Mouse (Mus musculus): ENCODE results near the gene Clps. TPM values are rescaled to one million over a fixed set of nuclear protein-coding genes. Genes with fewer than 3 reads are reported as not detected.

Gene Clps
- polyA plus RNA-seq, 1 experiment from 2014 or later: 0.44 TPM

DNA sequence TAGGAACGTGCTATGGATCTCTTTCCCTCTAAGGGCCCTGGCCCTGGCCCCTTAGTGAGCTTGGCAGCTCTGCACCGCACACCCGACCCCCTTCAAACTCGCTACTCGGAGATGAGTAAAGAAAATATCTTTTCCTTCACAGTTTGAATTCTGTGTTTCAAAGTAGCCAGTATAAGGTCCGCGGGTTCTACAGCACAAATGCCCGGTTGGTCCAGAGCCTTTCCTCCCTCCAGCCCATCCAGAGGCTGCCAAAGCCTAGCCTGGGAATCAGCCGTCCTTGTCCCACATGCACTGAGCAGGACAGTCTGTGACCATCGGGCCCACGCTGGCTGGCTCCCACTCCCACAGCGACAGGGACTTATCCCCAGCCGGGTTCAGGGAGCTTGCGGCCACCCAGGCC is 11.5 kb downstream of the Clps start, which contains the start of gene Clpsl2:
TSS of gene Clpsl2 (plus strand) at position 301 of the 400 bp plus-strand sequence.
- H3K9me3 ChIP-seq: no peaks in the 10 kb centered on the region
- H3K27ac ChIP-seq (replicated peaks): no peak within 1 kb of the TSS
- H3K9ac ChIP-seq: no peak within 1 kb of the TSS
- H3K4me3 ChIP-seq: no peak within 1 kb of the TSS
- no peak within 1 kb of the TSS for H3K4me2 ChIP-seq
- H3K36me3 ChIP-seq: no peaks in the 10 kb centered on the region
- ATAC-seq (ENCODE audit: low FRiP score, low read depth): no peak
- WGBS: 78% methylated on average over 14 of the region's 14 CpGs
- H3K27me3 ChIP-seq: no peaks in the 10 kb centered on the region
- 0 out of 2 replicates have a peak, but pooled peaks cover 3% of the 10 kb centered on the region for H3K4me1 ChIP-seq (replicated peaks)

- Histone ChIP-seq H3K27ac (replicated peaks) (no peak overlapping the region), H3K36me3 (no peaks in the 10 kb centered on the region), H3K27me3 (no peaks in the 10 kb centered on the region), H3K4me2 (no peak overlapping the region), H3K4me1 (replicated peaks) (0 out of 2 replicates have a peak, but pooled peaks cover 3% of the 10 kb centered on the region), H3K9me3 (no peaks in the 10 kb centered on the region), H3K9ac (no peak overlapping the region), H3K4me3 (no peak overlapping the region)
- no peak for ATAC-seq (ENCODE audit: low FRiP score, low read depth)
- 79% methylated on average over 11 of the region's 11 CpGs for WGBS
These were observed 12.0 kb downstream of the Clps start for GRCm38 (mm10) chr17:28548550-28548949.

- ATAC-seq (ENCODE audit: low FRiP score, low read depth): no peak
- no peaks in the 10 kb centered on the region for H3K36me3 ChIP-seq
- H3K9me3 ChIP-seq: no peaks in the 10 kb centered on the region
- H3K27me3 ChIP-seq: no peaks in the 10 kb centered on the region
- H3K4me2 ChIP-seq: no peak overlapping the region
- H3K9ac ChIP-seq: no peak overlapping the region
- no peak overlapping the region for H3K27ac ChIP-seq (replicated peaks)
- 92% methylated on average over 1 of the region's 1 CpGs for WGBS
- no peaks in the 10 kb centered on the region for H3K4me1 ChIP-seq (replicated peaks)
- H3K4me3 ChIP-seq: no peak overlapping the region
These were observed 13.6 kb downstream of the Clps start for GRCm38 (mm10) chr17:28546925-28547324.

DNA sequence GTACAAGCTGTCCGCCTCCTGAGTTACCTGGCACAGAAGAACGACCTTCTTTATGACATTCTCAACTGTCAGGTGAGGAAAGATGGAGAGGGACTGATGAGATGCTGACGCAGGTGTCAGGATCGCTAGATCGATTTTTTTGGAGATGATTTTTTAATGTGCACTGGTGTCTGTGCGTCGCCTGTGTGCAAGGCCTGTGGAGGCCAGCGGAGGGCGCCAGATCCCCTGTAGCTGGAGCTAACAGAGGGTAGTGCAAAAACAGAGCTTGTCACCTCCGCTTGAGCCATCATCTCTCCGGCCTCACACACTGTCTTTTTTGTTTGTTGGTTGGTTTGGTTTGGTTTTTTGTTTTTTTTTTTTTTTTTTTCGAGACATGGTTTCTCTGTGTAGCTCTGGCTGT is 22.7 kb downstream of the Clps start:
- no peaks in the 10 kb centered on the region for H3K9me3 ChIP-seq
- ATAC-seq (ENCODE audit: low FRiP score, low read depth): no peak
- no peaks in the 10 kb centered on the region for H3K4me1 ChIP-seq (replicated peaks)
- 55% methylated on average over 12 of the region's 12 CpGs for WGBS
- H3K4me3 ChIP-seq: no peak overlapping the region
- H3K4me2 ChIP-seq: no peak overlapping the region
- no peaks in the 10 kb centered on the region for H3K27me3 ChIP-seq
- no peak overlapping the region for H3K27ac ChIP-seq (replicated peaks)
- H3K9ac ChIP-seq: no peak overlapping the region
- no peaks in the 10 kb centered on the region for H3K36me3 ChIP-seq

GRCm38 (mm10) chr17:28533327-28533726 is 27.2 kb downstream of the Clps start:
- WGBS: 87% methylated on average over 13 of the region's 13 CpGs
- H3K9me3 ChIP-seq: no peaks in the 10 kb centered on the region
- no peaks in the 10 kb centered on the region for H3K36me3 ChIP-seq
- ATAC-seq (ENCODE audit: low FRiP score, low read depth): no peak
- no peak overlapping the region for H3K4me2 ChIP-seq
- no peak overlapping the region for H3K27ac ChIP-seq (replicated peaks)
- H3K4me3 ChIP-seq: no peak overlapping the region
- 0 out of 2 replicates have a peak, but pooled peaks cover 2% of the 10 kb centered on the region for H3K4me1 ChIP-seq (replicated peaks)
- no peaks in the 10 kb centered on the region for H3K27me3 ChIP-seq
- H3K9ac ChIP-seq: no peak overlapping the region

- Histone ChIP-seq H3K36me3 (no peaks in the 10 kb centered on the region), H3K4me2 (no peak overlapping the region), H3K9ac (no peak overlapping the region), H3K27ac (replicated peaks) (no peak overlapping the region), H3K27me3 (no peaks in the 10 kb centered on the region), H3K9me3 (no peaks in the 10 kb centered on the region), H3K4me3 (no peak overlapping the region), H3K4me1 (replicated peaks) (peaks cover 7% of the 10 kb centered on the region)
- WGBS: 91% methylated on average over 7 of the region's 7 CpGs
- ATAC-seq (ENCODE audit: low FRiP score, low read depth): no peak
These were observed 28.0 kb downstream of the Clps start for GRCm38 (mm10) chr17:28532557-28532956.

DNA sequence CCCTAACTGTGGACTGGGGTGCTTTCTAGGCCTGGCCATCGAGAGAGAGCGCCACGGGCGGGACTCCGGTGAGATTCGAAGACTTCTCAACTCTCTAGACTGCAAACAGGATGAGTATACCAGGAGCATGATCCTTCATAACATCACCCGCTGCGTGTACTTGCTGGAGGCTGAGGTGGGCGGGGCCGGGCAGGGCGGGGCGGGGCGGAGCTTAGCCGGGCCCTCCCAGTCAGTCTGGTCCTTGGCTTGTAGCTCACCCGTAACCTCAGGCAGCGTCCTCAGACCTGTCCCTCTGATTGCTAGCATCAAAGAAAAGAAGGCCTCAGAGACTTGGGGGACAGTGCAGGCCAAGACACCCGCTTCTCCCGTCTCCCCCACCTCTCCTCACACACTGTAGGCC is 28.6 kb downstream of the Clps start:
- WGBS: 13% methylated on average over 18 of the region's 18 CpGs
- H3K27ac ChIP-seq (replicated peaks): no peak overlapping the region
- H3K4me1 ChIP-seq (replicated peaks): peaks cover 10% of the 10 kb centered on the region
- no peak overlapping the region for H3K4me2 ChIP-seq
- H3K4me3 ChIP-seq: no peak overlapping the region
- no peaks in the 10 kb centered on the region for H3K9me3 ChIP-seq
- ATAC-seq (ENCODE audit: low FRiP score, low read depth): no peak; the same call in 1 of the 2 replicates
- no peaks in the 10 kb centered on the region for H3K36me3 ChIP-seq
- no peaks in the 10 kb centered on the region for H3K27me3 ChIP-seq
- H3K9ac ChIP-seq: no peak overlapping the region

DNA sequence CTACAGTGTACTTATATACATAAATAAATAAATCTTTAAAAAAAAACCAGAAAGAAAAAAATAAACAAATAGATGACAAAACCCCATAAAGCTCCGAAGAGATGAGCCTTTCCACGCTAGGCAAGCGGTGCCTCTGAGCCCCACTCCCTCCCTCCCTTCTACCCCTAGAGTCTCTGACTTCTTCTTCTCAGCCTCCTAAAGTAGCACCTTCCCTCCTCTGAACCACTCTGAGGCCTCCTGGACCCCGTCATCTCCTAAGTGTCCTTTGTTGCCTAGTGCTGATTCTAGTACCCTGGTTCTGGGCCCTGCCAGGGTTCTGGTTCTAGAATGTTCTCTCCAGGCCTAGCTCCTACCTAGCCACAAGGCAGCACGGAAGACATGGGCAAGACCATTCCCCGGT is 30.1 kb downstream of the Clps start, which contains the start of gene Armc12:
TSS of gene Armc12 (plus strand) at position 301 of the 400 bp plus-strand sequence.
- H3K4me3 ChIP-seq: no peak within 1 kb of the TSS
- ATAC-seq (ENCODE audit: low FRiP score, low read depth): no peak
- WGBS: 90% methylated on average over 6 of the region's 6 CpGs
- H3K4me2 ChIP-seq: no peak within 1 kb of the TSS
- H3K9ac ChIP-seq: no peak within 1 kb of the TSS
- no peaks in the 10 kb centered on the region for H3K27me3 ChIP-seq
- no peaks in the 10 kb centered on the region for H3K9me3 ChIP-seq
- H3K36me3 ChIP-seq: no peaks in the 10 kb centered on the region
- H3K27ac ChIP-seq (replicated peaks): no peak within 1 kb of the TSS
- peaks cover 10% of the 10 kb centered on the region for H3K4me1 ChIP-seq (replicated peaks)

DNA sequence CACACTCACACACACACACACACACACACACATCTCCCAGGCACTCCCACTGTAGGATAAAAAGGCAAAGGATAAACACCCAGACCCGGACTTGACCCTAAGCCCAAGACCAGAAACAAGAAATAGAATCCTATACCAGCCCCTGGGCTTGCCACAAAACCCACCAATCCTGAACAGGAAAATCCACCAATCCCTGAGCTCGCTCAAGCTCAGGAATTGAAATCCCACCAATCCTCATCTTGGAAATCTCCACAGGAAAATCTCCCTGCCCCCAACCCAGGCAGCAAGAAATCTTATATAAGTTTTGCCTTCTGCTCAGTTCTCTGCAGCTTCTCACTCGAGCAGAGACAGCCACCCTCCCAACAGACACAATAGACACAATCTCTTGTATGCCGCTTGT is 31.4 kb downstream of the Clps start:
- 65% methylated on average over 4 of the region's 4 CpGs for WGBS
- Histone ChIP-seq H3K4me1 (replicated peaks) (peaks cover 10% of the 10 kb centered on the region), H3K9ac (no peak overlapping the region), H3K4me3 (no peak overlapping the region), H3K4me2 (no peak overlapping the region), H3K27me3 (no peaks in the 10 kb centered on the region), H3K36me3 (no peaks in the 10 kb centered on the region), H3K9me3 (no peaks in the 10 kb centered on the region), H3K27ac (replicated peaks) (no peak overlapping the region)
- ATAC-seq (ENCODE audit: low FRiP score, low read depth): no peak

GRCm38 (mm10) chr17:28528043-28528351 is 32.6 kb downstream of the Clps start:
- Histone ChIP-seq H3K4me1 (replicated peaks) (peaks cover 14% of the 10 kb centered on the region), H3K4me3 (no peak overlapping the region; the same call in 1 of the 2 replicates), H3K9me3 (no peaks in the 10 kb centered on the region), H3K4me2 (peak overlapping the region; percentile 32), H3K27me3 (no peaks in the 10 kb centered on the region), H3K27ac (replicated peaks) (peak overlapping the region; percentile 22; the same call in 1 of the 2 replicates), H3K9ac (no peak overlapping the region), H3K36me3 (no peaks in the 10 kb centered on the region)
- peak; percentile 57; the same call in 1 of the 2 replicates for ATAC-seq (ENCODE audit: low FRiP score, low read depth)
- WGBS: 3% methylated on average over 6 of the region's 6 CpGs

- no peaks in the 10 kb centered on the region for H3K27me3 ChIP-seq
- no peak overlapping the region; the same call in 1 of the 2 replicates for H3K4me3 ChIP-seq
- no peak overlapping the region for H3K9ac ChIP-seq
- no peak for ATAC-seq (ENCODE audit: low FRiP score, low read depth)
- no peaks in the 10 kb centered on the region for H3K9me3 ChIP-seq
- WGBS: 52% methylated on average over 12 of the region's 12 CpGs
- peaks cover 14% of the 10 kb centered on the region for H3K4me1 ChIP-seq (replicated peaks)
- H3K27ac ChIP-seq (replicated peaks): peak overlapping the region; percentile 22; the same call in 1 of the 2 replicates
- no peaks in the 10 kb centered on the region for H3K36me3 ChIP-seq
- H3K4me2 ChIP-seq: peak overlapping the region; percentile 32
These were observed 33.2 kb downstream of the Clps start for GRCm38 (mm10) chr17:28527184-28528042.

- Histone ChIP-seq H3K4me1 (replicated peaks) (peaks cover 19% of the 10 kb centered on the region), H3K4me3 (no peak overlapping the region), H3K27me3 (peaks cover 8% of the 10 kb centered on the region), H3K27ac (replicated peaks) (no peak overlapping the region), H3K4me2 (no peak overlapping the region), H3K36me3 (no peaks in the 10 kb centered on the region), H3K9me3 (no peaks in the 10 kb centered on the region), H3K9ac (no peak overlapping the region)
- WGBS: 81% methylated on average over 4 of the region's 4 CpGs
- no peak for ATAC-seq (ENCODE audit: low FRiP score, low read depth)
These were observed 35.6 kb downstream of the Clps start for GRCm38 (mm10) chr17:28524831-28525430.

Data from hindbrain, embryonic 15.5 days (tissue).